Mouse (Mus musculus): ENCODE data around the gene Fmo2.

Gene Fmo2

DNA sequence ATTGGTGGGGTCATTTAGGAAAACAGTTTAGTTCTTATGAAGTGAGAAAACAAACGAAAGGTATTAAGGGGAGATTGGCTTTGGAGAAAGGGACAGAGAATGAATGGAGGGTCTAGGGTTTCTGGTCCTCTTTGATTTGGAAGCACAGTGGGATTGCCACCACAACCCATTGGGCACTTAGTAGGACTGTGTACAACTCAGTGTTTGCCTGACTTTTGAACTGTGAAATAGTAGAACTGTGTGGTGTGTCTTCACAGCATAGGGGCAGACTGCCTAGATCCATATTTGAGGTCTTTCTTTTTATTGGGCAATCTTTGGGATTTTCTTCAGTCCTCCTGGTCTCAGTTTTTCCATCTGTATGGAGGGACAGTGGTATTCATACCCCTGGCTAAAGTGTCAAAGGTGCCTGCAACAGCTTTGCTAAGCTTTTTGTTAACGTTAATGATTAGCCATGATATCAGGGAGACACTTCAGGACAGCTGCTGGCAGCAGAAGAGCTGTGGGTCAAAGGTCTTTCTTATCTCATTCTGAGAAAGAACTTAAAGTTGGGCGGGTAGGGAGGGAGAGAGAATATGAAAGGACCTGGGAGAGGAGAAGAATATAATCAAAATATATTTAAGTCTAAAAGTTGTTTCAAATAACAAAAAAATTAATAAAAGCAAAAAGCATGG, 44.6 kb downstream of the Fmo2 start:
- no peak for DNase-seq (ENCODE audit: low spot score in 2 of 2)

DNA sequence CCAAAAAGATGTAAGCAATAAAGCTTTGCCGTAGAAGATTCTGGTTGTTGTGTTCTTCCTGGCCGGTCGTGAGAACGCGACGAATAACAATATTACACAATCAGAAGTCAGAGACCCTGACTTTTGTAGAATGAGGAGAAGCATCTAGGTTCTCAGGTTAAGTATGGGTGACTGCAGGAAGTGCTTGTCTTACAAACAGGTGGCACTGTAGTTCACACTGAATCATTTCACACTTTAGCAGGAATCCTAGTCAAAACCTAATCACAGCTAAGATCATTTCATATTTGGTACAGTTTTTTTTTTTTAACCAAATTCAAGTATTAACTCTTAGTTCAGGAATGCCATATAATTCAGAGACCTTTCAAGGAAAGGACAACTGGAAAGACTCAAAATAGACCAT, 51.0 kb downstream of the Fmo2 start:
- no peak for DNase-seq (ENCODE audit: low spot score in 2 of 2)

DNA sequence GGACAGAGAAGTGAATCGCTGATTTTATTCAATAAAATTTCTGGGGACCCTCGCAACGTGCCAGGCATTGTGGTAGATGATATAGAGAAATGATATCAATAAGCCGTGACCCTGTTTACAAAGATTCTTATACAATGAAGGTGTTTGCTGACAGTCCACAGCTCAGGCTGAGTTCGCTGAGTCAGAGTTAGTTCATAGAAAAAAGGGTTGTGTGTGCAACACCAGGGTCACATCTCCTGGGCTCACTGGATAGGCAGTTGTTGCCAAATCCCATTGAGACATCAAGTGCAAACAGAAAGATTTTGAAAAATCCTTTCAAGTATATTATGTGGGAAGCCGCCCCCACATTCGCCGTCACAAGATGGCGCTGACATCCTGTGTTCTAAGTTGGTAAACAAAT, 58.3 kb downstream of the Fmo2 start:
- no peak for DNase-seq (ENCODE audit: low spot score in 2 of 2)

DNA sequence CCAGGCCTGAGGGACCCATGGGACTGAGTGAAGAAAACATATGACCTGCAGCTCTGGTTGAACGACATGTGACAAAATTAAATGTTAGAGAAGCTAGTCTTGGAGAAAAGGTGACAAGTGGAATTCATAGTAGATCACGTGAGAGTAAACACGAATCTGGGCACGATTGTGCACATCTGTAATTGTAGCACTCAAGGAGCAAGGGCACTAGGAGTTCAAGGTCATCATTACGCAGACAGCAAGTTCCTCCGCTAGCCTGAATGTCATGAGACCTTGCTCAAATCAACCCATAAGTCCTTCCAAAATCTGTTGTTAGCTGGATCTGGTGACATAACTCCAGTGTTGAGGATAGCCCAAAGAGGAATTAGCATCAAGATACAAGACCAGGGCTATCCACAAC, 59.5 kb downstream of the Fmo2 start:
- DNase-seq (ENCODE audit: low spot score in 2 of 2): no peak

DNA sequence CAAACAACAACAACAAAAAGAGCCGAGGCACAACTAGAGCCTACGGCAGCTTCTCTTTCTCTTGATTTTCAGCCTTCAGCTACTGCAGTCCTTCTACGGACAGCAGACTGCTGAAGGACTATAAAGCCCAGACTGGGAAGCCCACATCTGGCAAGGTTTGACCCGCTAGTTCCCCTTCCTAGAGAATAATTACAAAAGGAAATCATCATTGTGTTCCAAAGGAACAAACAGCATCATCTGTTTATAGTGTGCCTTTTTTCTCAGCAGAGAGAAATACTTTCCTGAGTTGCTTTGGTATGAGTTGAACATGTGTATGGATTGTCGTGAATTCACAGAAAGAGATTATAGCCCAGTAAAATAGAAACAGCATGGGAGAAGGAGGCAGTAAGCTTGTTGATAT, 64.2 kb downstream of the Fmo2 start:
- no peak for DNase-seq (ENCODE audit: low spot score in 2 of 2)

DNA sequence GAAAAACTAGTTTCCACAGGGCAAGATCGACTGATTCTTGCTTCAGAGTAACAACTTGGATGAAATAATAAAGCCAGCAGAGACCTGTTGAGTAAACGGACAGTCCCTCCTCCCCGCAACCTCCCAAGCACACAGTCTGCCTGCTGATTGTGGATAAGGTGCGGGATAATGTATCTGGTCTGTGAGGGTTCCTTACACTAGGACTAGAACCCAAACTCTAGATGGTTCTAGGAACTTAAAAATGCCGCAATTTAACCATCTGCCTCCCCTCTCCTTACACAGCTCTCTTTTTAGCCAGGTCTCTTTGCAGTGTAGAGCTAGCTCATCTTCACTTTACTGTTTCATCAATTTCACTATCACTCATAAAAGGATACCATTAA, 66.0 kb downstream of the Fmo2 start:
- no peak for DNase-seq (ENCODE audit: low spot score in 2 of 2)

DNA sequence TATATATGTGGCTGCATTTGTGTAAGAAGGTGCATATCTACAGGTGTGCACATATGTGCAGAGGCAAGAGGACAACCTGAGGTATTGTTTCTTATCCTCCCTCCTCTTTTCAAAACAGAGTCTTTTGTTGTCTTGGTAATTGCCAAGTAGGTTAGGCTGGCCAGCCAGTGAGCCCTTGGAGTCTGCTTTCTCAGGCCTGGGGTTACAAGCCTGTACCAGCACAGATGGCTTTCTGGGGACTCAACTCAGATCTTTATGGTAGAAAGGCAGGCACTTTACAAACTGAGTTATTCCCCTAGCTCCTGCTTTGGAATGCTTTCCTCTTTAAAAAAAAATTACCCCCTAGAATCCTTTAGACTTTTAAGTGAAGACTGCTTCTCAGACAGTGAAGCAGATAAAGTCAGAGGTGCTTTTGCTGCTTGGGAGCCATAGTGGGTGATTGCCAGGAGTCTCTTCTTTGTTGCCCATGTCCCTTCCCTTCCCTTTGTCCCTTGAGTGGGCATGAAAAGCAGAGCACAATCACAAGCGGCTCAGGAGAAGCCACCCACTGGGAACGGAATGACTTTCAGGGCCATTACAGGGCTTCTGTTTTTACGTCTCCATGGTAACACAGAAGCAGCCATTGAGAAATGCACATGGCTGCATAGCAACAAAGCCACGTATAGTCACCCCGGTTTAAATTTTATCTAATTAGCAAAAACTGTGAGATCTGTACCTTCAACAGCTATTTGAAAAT, 66.5 kb downstream of the Fmo2 start:
- DNase-seq (ENCODE audit: low spot score in 2 of 2): no peak

Measured in frontal cortex, postnatal 14 days (tissue).